1 mouse cellular context compared by ENCODE assay signal in genomic region chr11:70681897-70682581, GRCm38 (mm10).
A peak's percentile ranks its signal among the peaks of the same experiment; 100 is the strongest.
TF ChIP-seq lines count a peak whose summit lies in the region.

No protein-coding gene starts in this region.

TF ChIP-seq in MEL, 35 proteins besides CTCF, POLR2A, EP300 and RAD21 (continued from another document):
- TF ChIP-seq MAZ (IDR thresholded peaks at IDR 0.05; ENCODE audit: low read depth, low read length) (peak; percentile 61; the same call in 1 of the 2 replicates), UBTF (IDR thresholded peaks at IDR 0.05; ENCODE audit: borderline replicate concordance, insufficient read depth, low read depth, low read length) (no peak), POLR2AphosphoS2 (IDR thresholded peaks at IDR 0.05; ENCODE audit: low read length) (no peak), TAL1 (IDR thresholded peaks at IDR 0.05; ENCODE audit: low read length) (no peak), MAX (IDR thresholded peaks at IDR 0.05; ENCODE audit: low read length) (no peak), MEF2A (IDR thresholded peaks at IDR 0.05; ENCODE audit: extremely low read depth, insufficient replicate concordance, low read depth, low read length, poor library complexity, severe bottlenecking) (no peak), SIN3A (IDR thresholded peaks at IDR 0.05; ENCODE audit: low read length) (peak; percentile 38; the same call in 1 of the 2 replicates), HCFC1 (IDR thresholded peaks at IDR 0.05; ENCODE audit: low read depth, low read length) (no peak), CHD2 (IDR thresholded peaks at IDR 0.05; ENCODE audit: low read length) (no peak)
